Mouse (Mus musculus): ENCODE results near the gene Lcn9.

DNA sequence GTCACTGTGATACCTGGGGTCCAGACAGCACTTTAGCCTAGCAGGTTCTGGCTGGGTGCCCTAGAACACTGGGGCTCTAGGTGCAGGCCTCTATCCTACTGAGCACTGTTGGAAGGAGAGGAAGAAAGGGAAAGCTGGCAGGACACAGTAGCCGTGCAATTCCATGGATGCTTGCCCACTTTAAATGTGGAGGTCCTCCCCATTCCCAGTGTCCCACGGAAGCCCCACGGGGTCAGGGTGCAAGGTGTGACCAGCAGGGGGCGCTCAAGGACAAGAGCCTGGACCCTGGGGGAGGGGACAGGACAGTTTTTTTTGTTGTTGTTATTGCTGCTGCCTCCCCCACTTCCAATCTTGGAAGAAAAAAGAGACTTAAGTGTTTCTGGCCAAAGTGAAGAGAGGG, 27.4 kb downstream of the Lcn9 start:
- TF ChIP-seq EP300 (optimal IDR thresholded peaks at IDR 0.05) (no peak), CTCF (IDR thresholded peaks at IDR 0.05; ENCODE audit: low read depth) (peak; percentile 71)

Measured in stomach, postnatal 0 days (tissue).